Mouse (Mus musculus) WW6 (cell line): ENCODE results near the gene Lin52.
A peak's percentile ranks its signal among the peaks of the same experiment; 100 is the strongest.
"Not testable (repeated sequence)": the region's sequence is repeated elsewhere in the genome, so short reads cannot be mapped to it uniquely, and the experiment has no call there.

Experiments used
- DNase-seq: peaks from one replicate; pipeline ENCODE4 v3.0.0-alpha.2; 2013; ENCODE audit warnings: low read depth, low spot score

Lin52 gene

DNA sequence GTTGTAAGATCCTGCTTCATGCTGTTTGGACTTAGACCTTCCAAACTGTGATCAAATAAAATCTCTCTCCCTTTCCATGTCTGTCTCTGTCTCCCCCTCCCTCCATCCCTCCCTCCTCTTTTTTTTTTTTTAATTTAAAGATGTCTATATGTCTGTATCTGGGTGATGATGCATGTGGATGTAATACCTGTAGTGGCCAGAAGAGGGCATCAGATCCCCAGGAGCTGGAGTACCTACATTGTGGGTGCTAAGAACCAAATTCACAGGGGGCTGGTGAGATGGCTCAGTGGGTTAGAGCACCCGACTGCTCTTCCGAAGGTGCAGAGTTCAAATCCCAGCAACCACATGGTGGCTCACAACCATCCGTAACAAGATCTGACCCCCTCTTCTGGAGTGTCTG is 88.3 kb downstream of the Lin52 start:
- not testable (repeated sequence) for DNase-seq

DNA sequence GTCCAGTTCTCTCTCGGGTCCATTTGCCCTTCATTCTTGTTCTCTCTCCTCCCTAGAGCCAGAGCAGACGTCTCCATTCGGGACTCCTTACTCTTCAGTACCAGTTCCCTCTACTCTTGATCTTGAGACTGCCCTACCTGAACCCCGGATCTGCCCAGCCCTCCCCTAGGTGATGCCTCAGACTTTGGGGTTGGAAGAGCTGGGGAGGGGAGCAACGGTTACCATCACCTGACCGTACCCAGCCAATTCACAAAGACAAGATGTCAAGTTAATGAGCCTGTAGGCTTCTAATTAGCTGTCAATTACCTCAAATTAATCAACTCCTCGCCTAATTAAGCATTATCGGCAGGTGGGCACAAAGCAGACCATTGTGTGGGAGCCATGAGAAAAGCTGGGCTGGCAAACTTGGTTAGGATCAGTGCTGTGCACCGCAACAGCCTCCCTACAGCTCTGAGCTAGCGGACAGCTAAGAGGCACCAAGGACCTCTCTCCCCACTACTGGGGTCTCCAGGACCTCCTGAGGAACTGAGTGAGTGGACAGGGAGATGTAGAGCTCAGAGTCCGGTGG is 90.3 kb downstream of the Lin52 start:
- DNase-seq: no peak

DNA sequence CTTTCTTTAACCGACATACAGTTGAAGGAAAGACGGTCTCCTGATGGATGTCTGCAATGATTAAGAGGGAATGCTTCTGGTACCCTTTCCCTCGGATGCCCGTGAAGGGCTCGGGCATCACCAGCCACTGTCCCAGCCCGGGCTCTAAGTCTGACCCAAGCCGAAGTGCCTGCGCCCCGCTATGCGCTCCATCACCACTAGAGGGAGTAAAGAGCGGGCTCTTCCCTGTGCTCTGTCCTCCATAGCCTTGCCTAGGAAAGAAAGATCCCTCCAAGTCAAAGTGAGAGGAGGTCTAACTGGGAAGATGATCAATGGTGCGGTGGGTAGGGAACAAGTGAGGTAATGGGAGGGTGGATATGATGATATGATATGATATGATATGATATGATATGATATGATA is 94.8 kb downstream of the Lin52 start:
- no peak for DNase-seq

- no peak for DNase-seq
Measured at GRCm38 (mm10) chr12:84546577-84547085, 95.4 kb downstream of the Lin52 start.

DNA sequence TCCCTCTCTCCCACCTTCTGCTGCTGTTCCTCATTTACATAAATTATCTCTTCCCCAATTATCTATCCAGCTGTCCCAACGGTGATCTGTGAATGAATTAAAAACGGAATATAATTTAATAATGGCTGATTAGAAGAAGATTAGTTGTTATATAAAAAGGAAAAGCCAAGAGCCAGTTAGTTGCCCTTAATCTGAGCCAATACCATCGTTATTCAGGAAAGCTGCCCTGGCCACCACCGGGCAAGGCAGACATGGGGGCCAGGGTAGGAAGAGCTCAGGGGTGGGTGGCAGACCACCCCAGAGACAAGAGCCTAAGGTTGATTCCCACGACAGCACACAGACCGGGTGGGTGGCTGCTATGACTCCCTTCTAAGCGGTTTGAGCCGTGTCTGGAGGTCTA is 97.0 kb downstream of the Lin52 start:
- DNase-seq: no peak

DNA sequence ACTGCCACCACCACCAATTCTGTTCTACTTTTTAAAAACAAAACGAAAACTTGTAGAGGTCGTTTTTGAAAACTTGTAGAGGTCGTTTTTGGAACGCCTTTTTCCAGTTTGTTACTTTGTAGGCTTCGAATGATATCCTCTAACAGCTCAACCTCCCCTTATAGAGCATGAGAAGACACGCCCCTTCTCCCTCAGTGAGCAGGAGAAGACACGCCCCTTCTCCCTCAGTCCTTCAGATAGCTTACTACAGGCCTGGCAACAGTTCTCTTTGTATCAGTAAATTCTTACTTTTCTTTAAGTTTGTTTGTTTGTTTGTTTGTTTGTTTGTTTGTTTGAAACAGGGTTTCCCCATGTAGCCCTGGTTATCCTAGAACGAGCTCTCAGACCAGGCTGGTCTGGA is 104.0 kb downstream of the Lin52 start:
- no peak for DNase-seq

- no peak for DNase-seq
Measured at GRCm38 (mm10) chr12:84562558-84562957, 111.3 kb downstream of the Lin52 start.

GRCm38 (mm10) chr12:84567576-84567975 is 116.4 kb downstream of the Lin52 start:
- no peak for DNase-seq

GRCm38 (mm10) chr12:84569336-84569970 is 118.2 kb downstream of the Lin52 start, which contains the start of gene Vsx2:
TSS of gene Vsx2 (plus strand) at chr12:84569762.
- DNase-seq: no peak

DNA sequence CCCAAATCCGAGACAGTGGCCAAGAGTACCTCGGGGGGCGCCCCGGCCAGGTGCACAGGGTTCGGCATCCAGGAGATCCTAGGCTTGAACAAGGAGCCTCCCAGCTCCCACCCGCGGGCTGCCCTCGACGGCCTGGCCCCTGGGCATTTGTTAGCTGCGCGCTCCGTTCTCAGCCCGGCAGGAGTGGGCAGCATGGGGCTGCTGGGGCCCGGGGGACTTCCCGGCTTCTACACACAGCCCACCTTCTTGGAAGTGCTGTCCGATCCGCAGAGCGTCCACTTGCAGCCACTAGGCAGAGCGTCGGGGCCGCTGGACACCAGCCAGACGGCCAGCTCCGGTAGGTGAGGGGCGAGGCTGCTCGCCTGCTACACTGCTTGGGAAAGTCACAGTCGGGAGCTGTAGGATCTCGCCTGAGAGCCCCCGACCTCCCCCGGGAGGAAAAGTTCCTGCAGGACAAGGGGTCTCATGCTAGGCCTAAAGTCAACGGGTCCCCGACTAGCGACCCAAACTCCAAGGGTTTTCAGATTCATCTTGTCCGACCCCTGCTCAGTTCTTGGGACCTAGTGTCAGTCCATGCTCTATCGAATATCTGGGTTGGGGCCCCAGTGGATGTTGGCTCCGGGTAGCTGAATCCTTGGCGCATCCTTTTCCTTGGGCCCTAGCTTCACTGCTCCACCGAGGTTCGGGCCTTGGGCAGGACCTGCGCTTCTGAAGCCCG is 118.9 kb downstream of the Lin52 start:
- no peak for DNase-seq

DNA sequence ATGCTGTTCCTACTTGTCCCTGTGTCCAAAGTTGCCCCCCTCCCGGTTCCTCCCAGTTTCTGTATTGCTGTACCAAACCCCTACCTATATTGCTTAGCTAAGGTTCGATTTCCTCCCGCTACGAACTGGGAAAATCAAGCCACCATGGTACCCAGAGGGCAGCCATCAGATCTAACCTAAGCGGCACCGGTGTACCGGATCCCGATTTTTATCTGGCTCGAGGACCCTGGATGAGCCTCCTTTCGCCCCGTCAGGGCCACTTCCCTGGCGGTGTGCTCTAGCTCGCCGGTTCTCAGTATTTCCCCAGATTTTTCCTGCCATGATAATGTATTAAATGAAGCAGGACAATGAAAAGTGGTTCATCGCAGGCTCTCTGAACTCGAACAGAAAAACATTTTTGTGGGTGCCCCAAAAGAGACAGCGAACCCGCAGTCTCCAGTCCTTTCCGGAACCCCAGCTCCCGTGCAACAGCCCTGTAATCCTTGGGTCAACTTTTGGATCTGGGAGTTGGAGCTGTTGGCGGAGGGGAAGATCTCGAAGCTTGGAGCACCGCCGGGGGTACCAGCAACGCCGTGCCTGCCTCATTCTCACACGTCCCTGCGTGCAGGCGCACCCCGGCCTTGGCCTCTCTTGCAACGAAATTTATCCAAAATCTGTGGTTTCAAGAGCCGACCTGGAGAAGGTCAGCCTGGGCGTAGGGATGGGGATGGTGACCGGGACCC is 119.6 kb downstream of the Lin52 start:
- DNase-seq: no peak

- DNase-seq: no peak
Measured at GRCm38 (mm10) chr12:84571466-84572340, 120.5 kb downstream of the Lin52 start.

- no peak for DNase-seq
Measured at GRCm38 (mm10) chr12:84572341-84572720, 121.1 kb downstream of the Lin52 start.

DNA sequence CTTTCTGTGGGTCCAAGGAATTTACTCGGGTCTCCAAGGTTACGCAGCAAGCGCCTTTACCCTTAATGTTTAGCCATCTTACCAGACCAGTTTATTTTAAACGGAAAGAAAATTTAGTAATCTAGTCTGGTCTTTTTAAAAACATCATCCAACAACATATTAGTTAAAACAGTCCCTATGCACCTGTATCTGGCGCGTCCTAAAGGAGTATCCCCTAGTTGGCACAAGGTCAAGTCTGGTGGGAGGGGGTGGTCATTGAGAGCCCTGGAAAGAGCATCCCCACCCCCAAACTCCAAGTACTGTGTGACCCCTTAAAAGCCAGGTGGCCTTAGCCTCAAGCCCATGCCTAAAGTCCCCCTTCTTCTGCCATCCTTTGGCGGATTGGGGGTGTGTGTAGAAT is 121.9 kb downstream of the Lin52 start:
- DNase-seq: no peak

DNA sequence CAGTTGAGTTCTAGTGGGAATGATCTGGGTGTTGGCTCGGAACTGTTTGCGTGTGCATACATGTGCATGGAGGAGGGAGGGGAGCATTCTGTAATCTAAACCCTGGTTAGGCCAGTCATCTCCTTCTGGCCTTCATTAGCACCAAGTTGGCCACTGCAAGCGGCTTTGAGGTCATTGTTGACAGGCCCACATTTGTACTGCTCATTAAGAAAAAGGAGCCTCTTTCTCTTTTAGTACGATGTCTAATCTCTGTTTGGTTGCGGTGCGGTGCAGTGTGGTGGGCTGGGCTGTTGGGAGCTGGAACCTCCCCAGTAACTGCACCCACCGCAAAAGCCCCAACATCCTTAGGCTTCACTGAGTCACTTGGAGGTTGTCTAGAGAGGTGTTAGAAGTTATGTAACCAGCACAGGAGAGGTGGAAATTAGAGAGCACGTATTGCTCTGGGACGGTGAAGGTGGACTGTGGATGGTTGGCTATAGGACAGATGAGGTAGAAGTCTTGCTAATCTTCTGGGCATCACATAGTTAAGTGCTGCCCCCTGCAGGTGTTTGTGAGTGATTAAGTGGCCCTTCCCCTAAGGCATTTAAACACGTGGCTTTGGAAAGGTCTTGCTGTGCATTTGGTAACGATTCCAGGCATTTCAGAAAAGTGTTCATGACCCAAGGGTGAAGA is 126.7 kb downstream of the Lin52 start:
- no peak for DNase-seq

DNA sequence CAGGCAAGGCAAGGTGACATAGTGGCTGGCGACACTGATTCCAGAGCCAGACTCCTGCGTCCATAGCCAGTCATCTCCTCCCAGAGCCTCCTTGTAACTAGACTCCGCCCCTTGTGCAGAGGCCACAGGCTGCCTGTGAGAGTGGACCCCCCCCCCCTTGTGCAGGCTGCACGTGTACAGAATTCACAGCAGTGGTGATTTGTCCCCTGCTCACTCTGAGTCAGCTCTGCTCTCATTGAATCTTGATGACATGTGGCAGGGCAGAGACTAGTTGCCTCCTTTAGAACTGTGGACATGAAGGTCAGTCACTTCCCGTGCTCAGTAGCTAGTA is 127.2 kb downstream of the Lin52 start:
- no peak for DNase-seq

DNA sequence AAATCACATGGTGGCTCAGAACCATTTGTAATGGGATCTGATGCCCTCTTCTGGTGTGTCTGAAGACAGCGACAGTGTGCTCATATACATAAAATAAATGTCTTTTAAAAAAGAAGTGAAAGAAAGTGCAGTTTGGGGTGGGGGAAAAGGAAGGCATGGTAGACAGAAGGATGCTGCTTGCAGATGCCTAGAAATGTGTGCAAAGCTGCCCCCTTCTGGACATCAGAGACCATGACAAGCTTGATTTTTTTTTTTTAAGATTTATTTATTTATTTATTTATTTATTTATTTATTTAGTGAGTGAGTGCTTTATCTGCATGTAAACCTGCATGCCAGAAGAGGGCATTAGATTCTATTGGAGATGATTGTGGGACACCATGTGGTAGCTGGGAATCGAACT is 130.1 kb downstream of the Lin52 start:
- no peak for DNase-seq

DNA sequence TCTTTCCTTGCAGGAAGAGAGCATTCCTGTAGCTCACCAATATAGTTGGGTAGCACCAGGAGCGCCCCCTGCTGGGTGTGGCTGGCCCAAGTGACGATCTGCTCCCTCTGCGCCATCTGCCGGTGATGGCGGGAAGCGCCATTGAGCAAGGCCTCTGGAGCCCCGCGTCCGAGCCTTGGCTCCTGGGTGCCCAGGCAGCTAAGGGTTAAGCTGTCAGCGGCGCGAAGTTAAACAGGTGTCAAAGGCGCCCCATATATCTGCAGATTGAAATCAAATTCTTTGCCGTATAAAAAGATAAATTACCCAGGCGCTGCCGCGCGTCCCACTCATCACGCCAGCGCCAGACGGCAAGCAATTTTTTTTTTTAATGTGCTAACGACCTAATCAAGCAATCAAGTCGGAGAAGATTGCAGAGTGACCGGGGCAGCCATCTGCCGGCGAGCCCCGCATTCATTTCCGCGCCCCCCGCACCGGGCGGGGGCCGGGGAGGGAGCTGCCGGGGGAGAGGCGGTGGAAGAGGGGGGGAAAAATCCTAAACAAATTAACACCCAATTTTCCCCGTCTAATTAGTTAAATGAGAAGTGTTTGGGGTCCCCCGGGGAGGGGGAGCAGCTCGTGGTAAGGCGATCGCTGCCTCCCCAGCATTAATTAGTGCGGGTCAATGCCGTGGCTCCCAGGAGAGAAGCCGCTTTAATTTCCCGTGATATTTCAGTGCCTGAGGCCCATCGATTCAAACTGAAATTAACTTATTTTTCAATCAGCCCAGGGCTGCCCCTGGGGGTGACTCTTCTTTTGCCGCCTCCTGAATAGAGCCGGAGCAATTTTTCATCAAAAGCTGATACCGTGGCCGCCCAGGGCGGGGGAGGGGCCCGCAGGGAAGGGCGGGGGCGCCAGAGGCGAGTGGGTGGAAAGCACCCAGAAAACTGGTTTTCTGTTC is 138.9 kb downstream of the Lin52 start:
- peak; percentile 71 for DNase-seq
